Mouse (Mus musculus) left cerebral cortex, adult 11 months (tissue): ENCODE data around the gene Adh6b.
"Not testable (repeated sequence)": the region's sequence is repeated elsewhere in the genome, so short reads cannot be mapped to it uniquely, and the experiment has no call there.

Source experiments
- DNase-seq: peaks from one replicate; pipeline ENCODE4 v3.0.0; 2022; ENCODE audit warnings: low spot score

The Adh6b gene

DNA sequence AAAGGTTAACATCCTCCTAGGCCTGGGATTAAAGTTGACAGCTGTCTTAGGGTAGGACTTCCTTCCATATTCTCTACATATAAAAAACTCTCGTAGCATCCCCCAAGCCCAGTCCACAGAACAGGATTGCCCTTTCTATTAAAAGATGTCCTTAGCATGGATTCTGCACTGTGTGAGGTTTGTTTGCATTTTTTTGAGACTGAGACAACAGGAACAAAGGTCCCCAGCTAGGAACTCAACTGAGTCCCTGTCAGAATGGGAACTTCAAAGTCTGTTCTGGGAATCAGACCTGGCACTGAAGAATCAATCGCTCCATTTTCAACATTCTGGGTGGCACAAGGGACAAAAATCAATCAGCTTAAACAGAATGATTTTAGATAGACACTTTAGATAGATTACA lies 21.3 kb downstream of the Adh6b start:
- DNase-seq, result no peak

DNA sequence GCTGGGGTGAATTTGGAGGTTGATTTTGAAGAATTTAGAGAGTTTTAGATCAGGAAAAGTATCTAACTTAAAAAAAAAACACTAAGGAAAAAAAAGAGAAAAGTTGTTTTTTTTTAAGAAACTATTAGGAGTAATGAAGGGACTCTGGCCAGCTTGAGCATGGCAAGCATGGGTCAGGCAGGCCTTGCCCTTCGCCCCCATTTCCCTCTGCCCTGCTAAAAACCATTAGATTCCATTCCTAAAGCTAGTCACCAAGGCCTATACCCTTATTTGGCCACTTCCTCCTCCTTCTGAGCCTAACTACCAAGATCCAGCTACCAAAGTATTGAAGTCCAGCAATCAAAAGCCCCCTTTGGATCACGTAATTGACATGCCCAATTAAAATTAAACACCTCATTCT lies 24.6 kb downstream of the Adh6b start:
- no peak for DNase-seq

DNA sequence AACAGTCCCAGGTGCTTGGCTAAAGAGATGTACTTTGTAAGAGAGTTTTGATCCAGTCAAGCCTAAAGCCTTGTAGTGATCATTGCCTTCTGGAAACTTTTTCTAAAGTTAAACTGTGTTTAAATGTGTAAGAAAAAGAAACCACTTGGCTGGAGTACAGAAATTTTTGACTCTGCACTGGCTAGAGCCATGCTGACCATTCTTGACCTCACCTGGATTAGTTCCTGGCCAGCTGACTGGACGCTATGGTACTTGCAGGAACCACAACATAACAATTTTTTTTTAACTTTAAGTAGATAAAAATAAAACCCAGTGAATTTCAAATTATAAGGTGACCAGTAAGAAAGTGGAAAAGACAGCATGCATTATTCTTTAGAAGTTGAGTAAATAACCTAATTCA lies 28.0 kb downstream of the Adh6b start:
- no peak for DNase-seq

- DNase-seq, result not testable (repeated sequence)
These were observed 28.7 kb downstream of the Adh6b start for GRCm38 (mm10) chr3:138370289-138370688.

GRCm38 (mm10) chr3:138373920-138374319 lies 32.3 kb downstream of the Adh6b start:
- no peak for DNase-seq

DNA sequence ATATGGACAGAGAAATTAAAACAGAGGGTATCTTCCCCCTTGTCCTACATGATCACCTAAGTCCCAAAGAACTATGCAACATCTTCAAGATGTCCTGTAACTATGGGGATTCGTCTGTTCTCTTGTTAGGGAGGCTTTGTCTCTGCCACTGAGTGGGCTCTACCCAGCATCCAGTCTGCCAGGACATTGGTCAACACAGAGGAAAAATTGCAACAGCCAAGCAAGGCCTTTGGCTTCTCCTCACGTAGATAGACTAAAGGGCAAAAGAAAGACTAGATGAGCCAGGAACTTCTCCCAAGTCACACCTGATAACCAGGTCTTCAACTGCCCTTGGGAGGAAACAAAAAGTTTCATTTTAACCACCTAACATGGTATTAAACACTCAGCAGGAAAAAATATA lies 33.6 kb downstream of the Adh6b start:
- DNase-seq, result no peak

GRCm38 (mm10) chr3:138381133-138381532 lies 39.6 kb downstream of the Adh6b start:
- no peak for DNase-seq

DNA sequence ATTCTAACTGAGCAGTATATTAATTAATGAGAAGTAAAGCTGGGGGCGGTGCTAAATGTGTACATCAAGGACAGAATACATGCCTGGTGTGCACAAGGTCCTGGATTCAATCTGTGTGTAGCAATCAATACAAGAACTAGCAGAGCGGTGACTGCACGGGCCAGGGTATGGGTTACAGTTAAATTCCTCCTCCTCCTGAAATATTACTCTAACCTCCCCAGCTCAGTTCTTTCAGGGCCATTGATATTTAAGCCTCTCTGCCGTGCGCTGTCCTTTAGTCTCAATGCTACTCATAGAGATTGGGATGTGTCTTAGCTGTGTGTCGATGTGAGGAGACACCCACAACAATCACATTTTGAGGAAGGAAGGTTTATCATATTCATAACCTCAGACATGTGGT lies 45.6 kb downstream of the Adh6b start:
- DNase-seq, result no peak

GRCm38 (mm10) chr3:138404872-138405271 lies 63.3 kb downstream of the Adh6b start:
- DNase-seq, result no peak

DNA sequence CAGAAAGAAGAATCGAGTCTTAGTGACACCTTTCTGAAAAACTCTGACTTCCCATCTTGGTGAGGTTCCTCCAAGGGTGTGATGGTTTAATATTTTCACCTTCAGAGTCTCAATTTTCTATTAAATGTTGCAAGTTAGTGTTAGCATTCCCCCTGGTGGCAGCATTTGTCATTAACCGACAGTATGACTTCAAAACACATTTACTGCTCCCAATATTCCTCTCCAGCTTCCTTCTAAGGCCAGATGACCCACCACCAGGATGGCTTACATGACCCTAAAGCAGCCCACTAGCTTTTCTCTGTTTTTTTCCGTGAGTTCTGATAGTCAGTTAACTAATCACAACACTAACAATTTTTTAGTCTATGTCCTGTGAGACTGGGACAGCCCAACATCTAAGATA lies 63.8 kb downstream of the Adh6b start:
- peak; percentile 6 for DNase-seq

DNA sequence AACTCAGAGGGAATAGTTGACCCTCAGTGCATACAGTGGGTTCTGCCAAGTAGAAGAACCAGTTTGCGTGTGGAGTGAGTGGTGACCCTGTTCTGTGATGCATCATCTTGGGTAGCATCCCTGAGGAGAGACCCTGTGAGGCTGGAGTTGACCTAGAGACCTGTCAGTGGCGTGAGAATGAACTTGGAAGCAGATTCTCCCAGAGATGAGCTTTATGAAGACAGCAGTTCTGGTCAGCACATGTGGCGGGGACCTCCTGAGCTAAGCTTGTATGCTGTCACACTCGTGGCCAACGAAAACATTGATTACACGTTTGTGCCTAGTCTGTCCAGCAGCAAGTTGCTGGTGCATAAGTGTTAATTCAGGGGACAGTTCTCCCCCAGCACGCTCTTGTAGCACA lies 64.3 kb downstream of the Adh6b start:
- DNase-seq, result no peak

DNA sequence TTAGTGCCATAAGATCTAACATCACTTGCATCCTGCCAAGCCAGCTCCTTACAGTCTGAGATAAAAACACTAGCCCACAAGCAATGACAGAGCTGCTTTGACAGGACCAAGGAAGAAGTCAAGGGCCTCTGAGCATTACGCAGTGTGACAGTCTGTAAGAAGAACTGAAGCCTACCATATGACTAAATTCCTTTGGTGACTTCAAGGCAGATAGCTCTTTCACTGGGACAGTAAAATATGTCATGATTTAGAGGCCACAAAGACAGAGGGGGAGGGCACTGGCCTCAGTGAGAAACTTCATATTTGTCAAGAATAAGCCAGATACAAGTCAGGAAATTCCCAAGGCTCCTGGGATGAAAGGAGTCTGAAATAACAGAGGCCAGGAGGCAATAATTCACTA lies 66.3 kb downstream of the Adh6b start:
- no peak for DNase-seq
